Mouse (Mus musculus): Measurements from ENCODE around the gene Upk3b.

GRCm38 (mm10) chr5:136088821-136089575 lies 50.7 kb downstream of the Upk3b start:
- no peak for TF ChIP-seq CTCF (IDR thresholded peaks at IDR 0.05; ENCODE audit: borderline replicate concordance, control insufficient read depth, extremely low read depth, insufficient read depth, low read length, poor library complexity)
- no peak for TF ChIP-seq POLR2A (IDR thresholded peaks at IDR 0.05; ENCODE audit: control insufficient read depth, extremely low read depth, insufficient read depth, low read length, poor library complexity)
